Mouse (Mus musculus): ENCODE data around the gene Kmt2e.

DNA sequence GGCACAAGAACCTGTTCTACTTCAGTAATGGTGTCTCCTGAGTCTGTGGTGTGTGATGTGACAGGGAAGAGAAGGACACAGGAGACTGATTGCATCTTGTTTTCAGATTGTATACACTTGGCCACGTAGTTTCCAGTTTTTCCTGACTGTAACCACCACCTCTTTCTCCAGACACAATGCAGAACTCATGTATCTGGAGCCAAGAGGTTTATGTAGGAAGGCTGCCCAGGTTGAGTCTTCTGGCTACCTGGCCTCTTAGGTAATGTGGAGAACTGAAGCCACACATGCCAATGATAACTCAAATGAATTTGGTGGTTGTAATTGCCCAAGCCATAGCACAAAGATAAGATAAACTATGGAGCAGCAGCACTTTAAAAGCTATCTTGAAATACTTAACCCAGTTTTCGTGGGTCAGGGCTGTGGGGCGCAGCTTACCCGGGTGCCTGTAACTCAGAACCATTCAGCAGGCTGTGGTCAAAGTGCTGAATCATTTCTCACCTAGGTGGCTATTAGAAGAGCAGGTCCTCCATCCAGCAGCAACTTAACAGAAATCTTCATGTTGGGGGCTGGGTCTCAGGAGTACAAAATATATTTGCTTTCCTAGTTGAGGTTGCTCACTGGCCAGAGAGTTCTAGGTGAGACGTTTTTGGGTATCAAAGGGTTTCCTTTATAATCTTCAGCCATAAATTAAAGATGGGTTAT is 21.8 kb upstream of the Kmt2e start:
- TF ChIP-seq MAFK (IDR thresholded peaks at IDR 0.05; ENCODE audit: insufficient read depth, low read depth, low read length) = no peak
- TF ChIP-seq CHD2 (IDR thresholded peaks at IDR 0.05; ENCODE audit: low read depth, low read length) = no peak
- no peak for TF ChIP-seq HCFC1 (IDR thresholded peaks at IDR 0.05; ENCODE audit: borderline replicate concordance, insufficient read depth, low read length)
- TF ChIP-seq ZNF384 (IDR thresholded peaks at IDR 0.05; ENCODE audit: low read depth, low read length) = no peak
- TF ChIP-seq ZC3H11A (IDR thresholded peaks at IDR 0.05; ENCODE audit: borderline replicate concordance, low read depth, low read length) = no peak

All from ES-E14 (cell line).